Mouse (Mus musculus) olfactory bulb, adult 2 months (tissue): ENCODE data around the gene S1pr2.

Experiments used
- CTCF ChIP-seq: fragments of 200-500 bp; IDR thresholded peaks from 2 replicates; pipeline ENCODE4 v1.5.1; 2012; ENCODE audit warnings: low read depth, mild to moderate bottlenecking, low read length, moderate library complexity; ENCODE audit not compliant: insufficient read depth
- POLR2A ChIP-seq: fragments of 200-500 bp; IDR thresholded peaks from 2 replicates; pipeline ENCODE4 v1.6.1; 2012; ENCODE audit warnings: mild to moderate bottlenecking, low read depth, low read length, moderate library complexity; ENCODE audit not compliant: insufficient read depth

- TF ChIP-seq CTCF (no peak), POLR2A (no peak)
Measured at GRCm38 (mm10) chr9:20971751-20972140, 4.8 kb downstream of the S1pr2 start.
